Comparison of ENCODE assay signal across 8 mouse cellular contexts in the genomic region with DNA sequence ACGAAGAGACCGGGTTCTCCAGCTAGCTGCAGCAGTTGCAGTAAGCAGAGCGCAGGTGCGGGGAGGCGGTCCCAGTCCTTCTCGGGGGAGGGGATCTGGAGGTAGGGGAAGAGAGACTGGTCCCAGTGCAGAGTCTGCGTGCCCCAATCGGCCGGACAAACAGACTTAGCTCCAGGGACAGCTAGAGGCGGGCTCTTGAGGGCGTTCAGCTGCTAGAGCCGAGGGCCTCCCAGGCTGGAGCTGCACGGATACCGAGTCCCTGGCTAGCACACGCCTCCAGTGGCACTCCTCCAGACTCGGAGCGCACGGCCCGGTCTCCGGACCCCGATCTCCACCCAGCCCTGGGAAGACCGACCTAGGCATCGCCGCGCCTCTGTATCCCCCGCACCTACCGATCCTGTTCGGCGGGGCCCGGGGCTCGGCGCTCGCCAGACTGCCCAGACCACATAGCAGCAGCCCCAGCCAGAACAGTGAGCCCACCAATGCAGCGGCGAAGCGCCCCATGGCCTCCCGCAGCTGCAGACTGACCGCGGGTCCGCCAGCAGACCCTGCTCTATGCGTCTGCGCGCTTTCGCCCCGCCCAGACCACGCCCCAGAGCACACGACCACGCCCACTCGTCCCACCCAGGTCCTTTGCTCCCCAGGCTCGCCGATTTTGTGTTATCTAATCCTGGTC. TPM values are rescaled to one million over a fixed set of nuclear protein-coding genes. Genes with fewer than 3 reads are reported as not detected.
DNase-seq lines count a peak whose midpoint lies in the region; ATAC-seq and TF ChIP-seq lines count a peak whose summit lies in the region.

A gene (minus strand): TSS at position 574 of the 676 bp plus-strand sequence.

- H3K36me3 ChIP-seq in embryonic facial prominence, embryonic 10.5 days (replicated peaks), result peaks cover 27% of the 10 kb centered on the region
- peaks cover 9% of the 10 kb centered on the region for H3K36me3 ChIP-seq in intestine, postnatal 0 days (ENCODE audit: control insufficient read depth, insufficient read depth)
- H3K36me3 ChIP-seq in midbrain, embryonic 10.5 days, result peaks cover 27% of the 10 kb centered on the region

- ATAC-seq in intestine, postnatal 0 days, result peak; percentile 83

- H3K4me3 ChIP-seq in embryonic facial prominence, embryonic 10.5 days, result peak within 1 kb of the TSS; percentile 85
- H3K4me3 ChIP-seq in intestine, postnatal 0 days (ENCODE audit: low read depth, low read length), result peak within 1 kb of the TSS; percentile 98
- peak within 1 kb of the TSS; percentile 89 for H3K4me3 ChIP-seq in midbrain, embryonic 10.5 days

- H3K27ac ChIP-seq in embryonic facial prominence, embryonic 10.5 days (replicated peaks), result peak within 1 kb of the TSS; percentile 85
- H3K27ac ChIP-seq in intestine, postnatal 0 days (ENCODE audit: low read depth, low read length), result peak within 1 kb of the TSS; percentile 89
- H3K27ac ChIP-seq in midbrain, embryonic 10.5 days (replicated peaks), result peak within 1 kb of the TSS; percentile 93

- H3K9ac ChIP-seq in intestine, postnatal 0 days (ENCODE audit: low read depth, low read length), result peak within 1 kb of the TSS; percentile 77

- no peaks in the 10 kb centered on the region for H3K9me3 ChIP-seq in embryonic facial prominence, embryonic 10.5 days
- H3K9me3 ChIP-seq in intestine, postnatal 0 days (ENCODE audit: control insufficient read depth), result no peaks in the 10 kb centered on the region
- no peaks in the 10 kb centered on the region for H3K9me3 ChIP-seq in midbrain, embryonic 10.5 days (replicated peaks)

- no peak for TF ChIP-seq CTCF in intestine, postnatal 0 days (IDR thresholded peaks at IDR 0.05; ENCODE audit: low read depth)

- under 1% methylated on average over 51 of the region's 51 CpGs for WGBS in embryonic facial prominence, embryonic 10.5 days
- under 1% methylated on average over 49 of the region's 51 CpGs for WGBS in intestine, postnatal 0 days
- WGBS in midbrain, embryonic 10.5 days, result 1% methylated on average over 51 of the region's 51 CpGs

- intact Hi-C loops in left cerebral cortex, postnatal 36 days (cut with DNase I), result loop anchor here (2.0 kb wide), 1 partner anchor 26 kb away; a partner anchor contains a TSS

- peak within 1 kb of the TSS; percentile 79 for H3K4me2 ChIP-seq in intestine, postnatal 0 days (replicated peaks; ENCODE audit: low read depth)

- DNase-seq in adrenal gland, postnatal 14 days, result peak; percentile 93
- peak; percentile 92 for DNase-seq in embryonic facial prominence, embryonic 10.5 days (ENCODE audit: low spot score)
- no peak for DNase-seq in gonadal fat pad, adult 2 months (ENCODE audit: low read depth)
- DNase-seq in left cerebral cortex, postnatal 36 days (ENCODE audit: low spot score in 2 of 2), result peak; percentile 86
- DNase-seq in midbrain, embryonic 10.5 days (ENCODE audit: low spot score), result peak; percentile 91
- peak; percentile 83 for DNase-seq in right cerebral cortex, postnatal 4 days
- DNase-seq in yolk sac, embryonic 10.5 days (ENCODE audit: low spot score), result peak; percentile 92

- H3K27me3 ChIP-seq in embryonic facial prominence, embryonic 10.5 days (replicated peaks; ENCODE audit: low read depth, poor library complexity, severe bottlenecking), result no peaks in the 10 kb centered on the region
- no peaks in the 10 kb centered on the region for H3K27me3 ChIP-seq in intestine, postnatal 0 days (replicated peaks; ENCODE audit: control insufficient read depth, insufficient read depth, low read length)
- H3K27me3 ChIP-seq in midbrain, embryonic 10.5 days (ENCODE audit: low read depth, poor library complexity, severe bottlenecking), result peaks cover 16% of the 10 kb centered on the region

- peaks cover 31% of the 10 kb centered on the region for H3K4me1 ChIP-seq in embryonic facial prominence, embryonic 10.5 days
- 0 out of 2 replicates have a peak, but pooled peaks cover 10% of the 10 kb centered on the region for H3K4me1 ChIP-seq in intestine, postnatal 0 days (replicated peaks; ENCODE audit: control insufficient read depth, insufficient read depth, low read length)
- peaks cover 35% of the 10 kb centered on the region for H3K4me1 ChIP-seq in midbrain, embryonic 10.5 days

RNA-seq across cellular contexts. Expression of the gene that starts here (rescaled TPM):
- 145 and 151 TPM in 2 replicates for total RNA-seq in adrenal gland, postnatal 14 days (2021)
- polyA plus RNA-seq in embryonic facial prominence, embryonic 10.5 days (2016; fragmentation: Nextera tagmentation; extraction: Ambion mirVana), result 68.2 and 73.0 TPM in 2 replicates
- polyA plus RNA-seq in gonadal fat pad, adult 2 months (2012; rRNA removed), result 64.4 and 87.3 TPM in 2 replicates
- 37.8 and 41.0 TPM in 2 replicates for polyA plus RNA-seq in intestine, postnatal 0 days (2015; fragmentation: Nextera tagmentation; extraction: Ambion mirVana)
- total RNA-seq in left cerebral cortex, postnatal 36 days (2021), result 100 to 1,000 TPM; 106 to 124 TPM
- 87.9 and 110 TPM in 2 replicates for polyA plus RNA-seq in midbrain, embryonic 10.5 days (2016; fragmentation: Nextera tagmentation; extraction: Ambion mirVana)
